16 mouse cellular contexts compared by ENCODE assay signal in the genomic region with DNA sequence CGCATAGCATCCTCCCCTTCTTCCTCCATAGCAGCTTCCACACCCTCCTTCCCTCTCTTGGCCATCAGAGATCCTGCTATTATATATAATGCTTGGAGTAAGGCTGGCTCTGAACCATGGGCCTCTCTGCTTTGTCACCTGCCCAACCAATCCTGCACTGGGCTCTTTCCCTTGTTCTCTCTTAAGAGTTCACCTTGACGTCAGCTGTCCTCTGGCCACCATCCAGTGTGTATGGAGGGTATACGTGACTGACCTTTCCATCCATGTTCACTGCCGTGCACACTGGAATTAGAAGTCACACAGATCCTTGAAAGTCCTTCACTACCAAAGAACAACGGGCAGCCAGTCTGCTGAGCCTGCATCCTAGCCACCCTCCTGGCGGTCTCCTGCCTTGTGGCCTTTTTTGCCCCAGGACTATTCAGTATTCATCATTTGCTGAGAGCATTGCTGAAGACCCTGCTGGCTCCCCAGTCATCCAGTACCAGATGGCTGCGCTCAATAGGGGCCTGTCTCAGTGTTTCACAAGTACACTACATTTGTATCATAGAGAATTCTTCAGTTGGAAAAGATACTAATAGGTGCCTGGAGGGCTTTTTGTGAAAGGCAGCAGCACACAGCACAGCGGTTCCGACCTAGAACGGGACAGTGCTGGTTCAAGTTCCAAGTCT.
"Had no signal": no experiment of that assay in that cellular context is flagged by ENCODE, and none has a peak within 500 bp of the region (broad histone marks: within the 10 kb centered on the region; RNA-seq: fewer than 3 reads in every experiment).

No protein-coding gene starts in this region.

- DNase-seq: kidney, postnatal 14 days; liver; liver, embryonic 13.5 days; liver, postnatal 0 days; lung, postnatal 14 days; right cerebral cortex, postnatal 14 days; thymus, adult 2 months; thymus, postnatal 36 days had no signal

- H3K4me2 ChIP-seq: kidney, embryonic 15.5 days; limb, embryonic 12.5 days; liver, embryonic 13.5 days; lung, embryonic 15.5 days; midbrain, embryonic 12.5 days; stomach, embryonic 15.5 days had no signal

- H3K4me1 ChIP-seq: liver, embryonic 13.5 days; lung, embryonic 15.5 days; megakaryocyte, embryonic 14.5 days; stomach, embryonic 15.5 days had no signal

- H3K4me3 ChIP-seq: kidney, embryonic 15.5 days; left cerebral cortex, adult 2 months; limb, embryonic 12.5 days; liver, embryonic 13.5 days; lung, embryonic 15.5 days; megakaryocyte, embryonic 14.5 days; midbrain, embryonic 12.5 days; stomach, embryonic 15.5 days had no signal

- H3K27ac ChIP-seq: kidney, embryonic 15.5 days; left cerebral cortex, adult 2 months; limb, embryonic 12.5 days; liver, embryonic 13.5 days; lung, embryonic 15.5 days; macrophage; midbrain, embryonic 12.5 days; stomach, embryonic 15.5 days had no signal

- H3K36me3 ChIP-seq: kidney, embryonic 15.5 days; limb, embryonic 12.5 days; liver, embryonic 13.5 days; lung, embryonic 15.5 days; midbrain, embryonic 12.5 days; stomach, embryonic 15.5 days had no signal

- H3K9me3 ChIP-seq: kidney, embryonic 15.5 days; limb, embryonic 12.5 days; liver, embryonic 13.5 days; lung, embryonic 15.5 days; megakaryocyte, embryonic 14.5 days; midbrain, embryonic 12.5 days; stomach, embryonic 15.5 days had no signal

- ATAC-seq: liver, postnatal 0 days had no signal

- H3K27me3 ChIP-seq: kidney, embryonic 15.5 days; limb, embryonic 12.5 days; liver, embryonic 13.5 days; lung, embryonic 15.5 days; midbrain, embryonic 12.5 days; stomach, embryonic 15.5 days had no signal

- H3K9ac ChIP-seq: kidney, embryonic 15.5 days; limb, embryonic 12.5 days; liver, embryonic 13.5 days; liver, postnatal 0 days; lung, embryonic 15.5 days; midbrain, embryonic 12.5 days; stomach, embryonic 15.5 days had no signal
